Mouse (Mus musculus) spleen, embryonic (tissue): ENCODE data around the gene Trp53.

Experiments
- CTCF ChIA-PET: fragments of 350-600 bp; sonication (Branson Sonifier 250); formaldehyde crosslinking; loops from one replicate; lab custom pipeline; 2022; lab: Charles Lee

Trp53 gene

DNA sequence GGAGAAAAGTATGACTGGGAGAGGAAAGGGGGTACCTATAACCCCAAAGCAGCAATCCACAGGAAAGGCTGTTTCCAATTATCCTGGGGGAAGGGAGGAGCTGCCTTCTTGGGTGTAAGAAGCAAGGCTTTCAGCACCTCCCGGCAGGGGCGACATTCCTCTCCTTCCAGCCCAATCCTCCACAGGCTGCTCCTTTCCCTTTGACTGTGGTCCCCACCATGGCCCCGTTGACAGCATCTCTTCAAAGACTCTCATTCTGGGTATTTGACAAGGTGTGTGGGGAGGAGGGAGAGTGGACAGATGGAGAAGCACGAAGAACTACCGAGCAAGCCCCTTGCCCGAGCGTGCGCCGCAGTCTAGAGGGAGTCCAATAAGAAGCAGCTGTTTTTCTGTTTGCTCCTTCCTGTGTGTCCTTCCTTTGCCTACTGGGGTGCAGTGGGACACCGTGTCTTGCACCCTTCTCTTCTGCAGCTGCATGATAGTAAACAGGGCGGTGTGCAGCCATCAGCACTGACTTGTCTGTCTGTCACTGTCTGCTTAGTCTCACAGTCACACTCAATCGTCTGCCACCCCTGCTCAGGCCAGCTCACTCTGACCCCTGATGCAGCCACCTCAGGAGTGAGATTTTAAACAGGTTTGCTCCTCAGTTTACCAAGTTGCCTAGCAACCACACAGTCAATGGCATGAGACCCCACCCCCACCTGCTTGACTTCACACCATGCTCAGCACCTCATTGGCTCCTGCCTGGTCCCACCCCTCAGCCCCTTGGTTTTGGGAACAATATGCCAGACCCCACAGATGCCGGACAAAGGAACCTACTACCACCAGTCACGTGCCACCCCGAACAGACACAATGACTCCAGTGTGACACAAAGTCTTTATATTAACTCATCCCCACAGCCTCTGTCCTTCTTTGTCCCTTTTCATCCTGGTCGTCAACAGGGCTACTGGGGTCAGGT lies 19.0 kb upstream of the Trp53 start:
- CTCF ChIA-PET: no interaction called here

DNA sequence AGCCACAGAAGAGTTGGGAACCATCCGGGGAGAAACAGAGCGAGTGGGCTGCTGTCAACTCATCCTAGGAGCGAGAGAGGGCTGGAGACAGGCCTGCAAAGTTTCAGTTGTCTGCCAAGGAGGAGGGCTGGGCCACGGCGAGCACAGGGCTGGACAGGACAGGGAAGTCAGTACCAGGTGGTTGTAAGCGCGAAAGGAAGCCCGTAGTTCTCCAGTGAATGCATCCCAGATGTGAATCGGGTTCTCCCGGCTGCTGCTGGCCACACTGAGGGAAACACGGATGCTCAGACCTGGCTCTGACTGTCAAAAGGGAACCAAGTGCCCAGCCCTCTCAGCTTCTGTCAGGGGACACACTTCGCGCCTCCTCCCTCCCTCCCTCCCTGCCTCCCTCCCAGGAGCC lies 16.8 kb upstream of the Trp53 start:
- CTCF ChIA-PET: no interaction called here

DNA sequence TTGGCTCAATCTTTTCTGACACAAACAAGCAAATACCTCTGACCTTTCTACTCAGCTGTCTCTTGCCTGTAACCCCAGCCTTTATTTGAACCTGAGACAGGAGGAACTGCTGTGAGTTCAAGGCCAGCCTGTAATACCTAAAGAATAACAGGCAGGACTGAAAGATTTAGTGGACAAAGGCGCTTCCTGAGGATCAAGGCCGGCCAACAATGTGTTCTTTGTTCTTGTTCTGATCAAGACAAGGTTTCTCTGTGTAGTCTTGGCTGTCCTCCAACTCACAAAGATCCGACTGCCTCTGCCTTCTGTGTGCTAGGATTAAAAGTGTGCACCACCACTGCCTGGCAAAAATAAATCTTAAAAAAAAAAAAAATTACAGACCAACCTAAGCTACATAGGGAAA lies 15.8 kb upstream of the Trp53 start:
- CTCF ChIA-PET: no interaction called here

DNA sequence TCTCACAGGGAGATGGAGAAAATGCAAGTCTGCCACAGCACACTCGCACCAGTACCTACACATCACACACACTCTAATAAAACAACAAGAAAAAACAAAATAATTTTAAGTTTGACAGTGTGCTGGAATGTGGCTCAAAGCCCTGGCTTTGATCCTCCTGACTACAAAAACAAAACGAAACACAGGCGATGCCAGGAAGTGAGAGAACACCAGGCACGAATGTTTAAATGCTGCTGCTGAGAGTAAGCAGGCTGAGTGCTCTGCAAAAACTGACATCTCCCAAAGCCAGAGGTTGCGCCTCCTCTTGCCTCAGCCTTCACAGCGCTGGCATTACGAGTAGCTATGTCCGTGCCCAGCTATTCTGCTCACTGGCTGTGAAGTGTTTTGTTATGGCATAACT lies 15.0 kb upstream of the Trp53 start:
- CTCF ChIA-PET: no interaction called here

DNA sequence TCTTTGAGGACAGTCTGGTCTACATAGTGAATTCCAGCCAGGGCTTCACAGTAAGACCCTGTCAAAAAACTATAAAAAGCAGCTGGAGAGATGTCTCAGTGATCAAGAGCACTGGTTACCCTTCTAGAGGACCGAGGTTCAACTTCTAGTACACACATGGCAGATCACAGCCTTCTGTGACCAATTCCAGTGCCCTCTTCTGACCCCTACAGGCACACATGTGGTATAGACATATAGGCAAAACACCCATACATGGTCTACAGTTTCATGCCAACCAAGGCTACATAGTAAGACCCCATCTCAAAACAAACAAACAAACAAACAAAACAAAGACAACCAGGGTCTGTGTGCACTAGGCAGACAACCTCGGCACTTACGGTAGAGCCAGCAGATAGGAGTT lies 4.9 kb upstream of the Trp53 start:
- CTCF ChIA-PET: no interaction called here

DNA sequence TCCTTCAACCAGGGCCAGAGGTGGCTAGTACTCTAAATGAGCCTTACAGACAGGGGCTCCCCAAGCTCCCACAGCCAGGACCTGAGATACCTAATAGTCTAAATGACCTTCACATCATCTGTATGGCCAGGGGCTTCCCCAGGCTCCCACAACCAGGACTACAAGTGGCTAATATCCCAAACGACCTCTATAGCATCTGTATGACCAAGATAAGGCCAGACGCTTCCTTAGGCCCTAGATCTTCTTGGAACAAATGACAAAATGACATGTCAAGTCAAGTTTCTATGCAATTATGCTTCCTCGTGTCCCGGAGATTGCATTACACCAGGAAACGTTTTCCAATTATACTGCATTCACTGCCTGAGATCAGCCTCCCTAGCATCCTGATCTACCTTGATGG lies 3.9 kb upstream of the Trp53 start:
- CTCF ChIA-PET: interaction anchor here (0.6 kb wide), 1 partner anchor 22 kb away, joined by 6 read pairs; no protein-coding TSS in a partner anchor

DNA sequence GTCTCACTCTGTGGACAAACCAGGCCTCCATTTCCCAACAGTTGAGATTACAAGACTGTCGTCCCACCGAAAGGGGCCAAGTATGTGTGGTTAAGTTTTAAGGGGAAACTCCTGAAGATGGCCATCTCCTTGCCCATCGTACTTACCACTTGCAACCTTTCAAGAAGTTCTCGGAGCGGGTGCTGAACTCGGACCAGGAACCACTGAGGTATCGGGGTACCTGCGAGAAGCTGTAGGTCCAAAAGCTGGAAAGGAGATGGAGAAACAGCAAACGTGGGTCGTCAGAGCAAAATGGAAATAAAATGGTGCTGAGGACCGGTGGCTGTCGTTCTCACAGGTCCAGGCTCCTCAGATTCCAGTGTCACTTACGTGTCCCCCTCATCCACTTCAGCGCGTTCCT lies 1.9 kb upstream of the Trp53 start:
- CTCF ChIA-PET: no interaction called here

DNA sequence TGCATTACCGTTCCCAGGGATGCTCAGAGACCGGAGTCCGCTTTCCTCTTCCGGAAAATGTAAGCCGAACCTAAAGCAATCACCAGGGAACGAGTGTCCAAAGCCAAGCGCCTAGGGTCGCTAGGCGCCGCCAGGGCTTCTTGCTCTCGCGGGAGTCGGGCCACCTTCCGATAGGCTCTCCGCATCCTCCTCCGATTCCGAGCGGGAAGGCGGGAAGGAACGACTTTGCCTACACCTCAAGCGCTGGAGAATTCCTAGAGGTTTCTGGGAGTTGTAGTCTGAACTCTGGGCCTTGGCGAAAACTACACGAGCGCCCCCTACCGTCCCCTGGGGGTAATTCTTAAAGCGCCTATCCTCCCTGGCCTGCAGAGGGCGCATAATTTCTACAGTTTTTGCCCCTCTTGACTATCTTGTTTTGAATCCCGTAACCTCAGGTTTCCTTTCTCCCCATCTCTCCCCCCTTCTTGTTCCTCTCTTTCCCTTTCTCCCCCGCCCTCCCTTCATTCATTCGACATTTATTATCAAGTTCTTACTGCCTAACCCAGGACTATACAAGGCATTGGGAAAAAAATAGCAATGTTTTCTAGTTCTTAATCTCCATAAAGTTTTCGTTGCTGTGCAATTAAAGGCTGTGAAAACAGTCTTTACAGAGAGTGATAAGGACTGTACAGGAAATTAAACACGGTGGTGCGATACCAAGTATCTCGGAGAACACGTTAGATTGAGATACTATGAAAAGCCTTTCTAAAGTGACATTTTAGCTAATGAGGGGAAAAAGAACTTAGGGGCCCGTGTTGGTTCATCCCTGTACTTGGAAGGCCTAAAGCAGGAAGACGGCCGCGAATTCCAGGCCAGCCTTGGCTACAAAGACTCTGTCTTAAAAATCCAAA lies 786 bp upstream of the Trp53 start:
- CTCF ChIA-PET: no interaction called here

DNA sequence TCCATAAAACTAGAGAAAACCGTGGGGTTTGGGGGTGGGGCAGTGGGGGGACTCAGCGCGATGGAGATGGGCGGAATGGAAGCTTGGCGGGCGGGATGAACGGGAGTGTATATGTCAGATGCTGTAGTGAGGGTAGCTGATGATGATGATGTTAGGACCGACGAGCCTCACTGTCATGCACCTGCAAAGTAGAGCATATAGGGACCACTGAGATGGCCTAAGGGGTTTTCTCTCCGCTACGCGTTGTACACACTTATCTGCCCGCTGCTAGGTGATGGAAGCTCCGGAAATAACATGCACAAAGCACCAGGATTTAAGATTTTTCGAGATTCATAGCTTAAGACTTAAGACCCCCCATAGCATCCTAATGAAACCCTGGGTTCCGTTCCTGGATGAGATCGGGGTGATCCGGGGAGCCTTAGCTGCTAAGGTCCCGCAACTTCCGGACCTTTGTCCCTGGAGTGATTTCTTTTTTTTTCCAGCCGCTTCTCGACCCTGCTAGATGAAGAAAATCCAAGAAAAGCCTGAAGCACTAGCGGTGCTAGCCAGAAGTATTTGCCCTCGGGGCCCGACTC lies 500 bp downstream of the Trp53 start:
- CTCF ChIA-PET: no interaction called here

DNA sequence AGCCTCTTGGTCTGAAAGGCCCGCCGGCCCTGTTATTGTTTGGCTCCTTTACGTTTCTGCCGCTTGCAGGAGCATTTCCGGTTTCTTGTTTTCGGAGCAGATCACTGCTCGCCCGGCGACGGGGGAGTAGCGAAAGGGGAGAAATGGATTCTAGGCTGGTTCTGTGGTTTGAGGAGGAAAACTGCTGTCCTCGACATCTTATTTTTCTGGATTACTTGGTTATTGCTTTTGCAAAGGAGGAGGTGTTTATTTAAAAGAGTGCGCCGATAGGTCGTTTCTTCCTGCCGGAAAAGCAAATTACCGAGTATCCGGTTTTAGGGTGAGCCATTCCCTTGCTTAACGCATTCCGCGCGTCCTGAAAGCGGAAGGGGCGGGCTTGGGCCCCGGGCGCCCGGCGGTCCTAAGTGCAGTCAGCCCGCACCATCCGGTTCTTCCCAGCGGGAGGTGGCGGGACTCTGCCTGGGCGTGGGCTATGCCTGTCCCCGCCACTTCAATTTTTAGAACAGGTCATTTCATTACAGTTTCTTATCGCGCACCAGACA lies 1.1 kb downstream of the Trp53 start:
- CTCF ChIA-PET: interaction anchor here (0.7 kb wide), 1 partner anchor 56 kb away, joined by 8 read pairs; no protein-coding TSS in a partner anchor

DNA sequence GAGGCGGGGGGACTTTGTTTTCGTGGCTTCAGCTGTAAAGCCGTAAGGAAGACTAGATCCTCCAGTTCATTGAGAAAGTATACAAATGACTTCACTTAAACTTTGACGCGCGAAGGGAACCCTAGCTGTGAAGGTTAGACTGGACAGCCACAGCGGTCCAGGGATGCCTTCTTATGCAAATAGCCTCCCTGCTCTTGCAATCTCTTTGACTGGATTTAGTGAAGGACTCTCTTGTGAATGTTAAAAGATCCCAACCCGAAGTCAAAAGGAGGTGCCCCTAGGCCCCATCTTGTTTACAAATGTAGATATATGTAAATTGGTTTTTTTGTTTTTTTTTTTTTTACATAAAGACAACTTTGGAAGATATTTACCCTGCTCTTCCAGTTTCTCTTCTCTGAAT lies 1.7 kb downstream of the Trp53 start:
- CTCF ChIA-PET: interaction anchor here (0.7 kb wide), 2 partner anchors 55 to 365 kb away, joined by 5 to 8 read pairs; no protein-coding TSS in a partner anchor

DNA sequence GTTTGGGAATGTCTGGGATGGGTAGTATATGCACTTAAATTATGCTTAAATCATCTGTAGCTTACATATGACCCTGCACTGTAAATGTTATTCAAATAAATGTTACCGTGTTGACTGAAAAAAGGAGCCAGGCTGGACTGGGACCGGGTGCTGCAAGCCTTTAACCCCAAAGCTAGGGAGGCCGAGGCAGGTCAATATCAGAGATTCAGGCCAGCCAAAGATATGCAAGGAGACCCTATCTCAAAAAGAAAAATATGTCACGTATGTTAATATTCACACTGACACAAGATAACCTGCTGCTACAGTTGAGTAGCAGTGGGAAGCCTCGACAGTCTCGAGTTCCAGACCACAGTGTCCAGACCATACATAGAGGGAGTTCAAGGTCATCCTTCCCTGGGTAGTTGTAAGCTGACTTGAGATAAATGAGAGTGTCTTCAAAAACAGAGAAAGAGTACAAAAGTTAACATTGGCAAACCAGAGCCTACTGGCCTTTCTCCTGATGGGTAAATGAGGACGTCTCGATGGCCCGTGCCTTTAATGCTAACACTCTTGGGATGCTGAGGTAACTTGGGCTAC lies 2.2 kb downstream of the Trp53 start:
- CTCF ChIA-PET: interaction anchor here (0.7 kb wide), 1 partner anchor 365 kb away, joined by 5 read pairs; no protein-coding TSS in a partner anchor

DNA sequence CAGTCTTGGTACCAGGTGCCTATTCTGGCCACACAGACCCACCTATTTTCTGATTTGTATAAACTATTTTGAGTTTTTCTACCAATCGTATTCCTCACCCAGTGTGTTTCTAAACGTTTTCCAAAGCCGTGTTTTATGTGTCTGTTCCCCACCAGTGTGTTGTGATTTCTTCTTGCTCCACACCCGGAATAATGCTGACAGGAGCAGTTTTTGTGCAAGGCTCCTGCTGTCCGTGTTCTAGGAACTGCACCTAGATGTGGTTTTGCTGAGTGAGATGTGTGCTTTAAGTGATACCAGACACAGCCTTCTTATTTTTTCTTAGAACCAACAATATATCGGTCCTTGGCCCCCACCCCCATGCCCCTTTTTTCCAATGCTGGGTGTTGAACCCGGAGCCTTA lies 3.8 kb downstream of the Trp53 start:
- CTCF ChIA-PET: no interaction called here

DNA sequence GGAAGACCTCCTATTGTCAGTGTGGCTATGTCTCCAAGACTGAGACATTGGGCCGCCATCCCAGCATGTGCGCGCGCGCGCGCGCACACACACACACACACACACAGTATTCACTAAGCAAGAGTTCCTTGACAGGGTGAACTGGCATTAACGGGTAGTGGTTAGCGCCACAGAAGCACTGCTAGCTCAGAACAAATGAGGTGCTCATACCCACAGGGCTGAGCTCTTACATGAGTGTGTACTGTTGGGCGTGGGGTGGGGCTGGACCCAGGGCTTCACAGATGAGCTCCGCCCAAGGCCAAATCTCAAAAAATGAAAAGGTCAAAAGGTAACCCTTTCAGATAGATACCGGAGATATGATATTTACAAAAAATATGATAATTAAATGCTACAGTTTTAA lies 4.8 kb downstream of the Trp53 start:
- CTCF ChIA-PET: no interaction called here

DNA sequence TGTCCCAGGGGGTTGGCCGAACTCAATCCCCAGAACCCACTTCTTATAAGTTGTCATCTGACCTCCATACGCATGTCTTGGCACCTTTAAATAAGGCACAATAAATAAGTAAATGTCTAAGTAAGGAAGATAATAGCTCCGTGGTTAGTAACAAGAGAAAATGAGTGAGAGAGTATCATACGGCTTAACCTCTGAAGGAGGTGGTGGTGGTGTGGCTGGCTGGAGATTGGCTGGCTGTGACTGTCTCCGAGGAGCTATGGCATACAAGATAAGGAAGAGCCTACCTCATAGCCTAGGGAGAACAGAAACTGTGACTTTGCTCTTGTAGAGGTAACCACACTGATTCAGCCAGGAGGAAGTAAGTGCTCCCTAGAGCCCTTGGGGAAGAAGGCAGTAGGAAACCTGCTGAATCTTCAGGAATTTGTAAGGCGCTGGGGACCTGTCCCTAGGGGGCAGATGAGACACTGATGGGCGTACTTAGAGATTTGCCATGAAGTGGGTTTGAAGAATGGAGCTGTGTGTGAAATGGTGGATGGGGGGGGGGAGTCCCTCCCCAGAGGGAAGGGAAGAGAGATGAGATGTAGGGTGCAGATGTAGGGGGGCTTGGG lies 5.7 kb downstream of the Trp53 start:
- CTCF ChIA-PET: no interaction called here

DNA sequence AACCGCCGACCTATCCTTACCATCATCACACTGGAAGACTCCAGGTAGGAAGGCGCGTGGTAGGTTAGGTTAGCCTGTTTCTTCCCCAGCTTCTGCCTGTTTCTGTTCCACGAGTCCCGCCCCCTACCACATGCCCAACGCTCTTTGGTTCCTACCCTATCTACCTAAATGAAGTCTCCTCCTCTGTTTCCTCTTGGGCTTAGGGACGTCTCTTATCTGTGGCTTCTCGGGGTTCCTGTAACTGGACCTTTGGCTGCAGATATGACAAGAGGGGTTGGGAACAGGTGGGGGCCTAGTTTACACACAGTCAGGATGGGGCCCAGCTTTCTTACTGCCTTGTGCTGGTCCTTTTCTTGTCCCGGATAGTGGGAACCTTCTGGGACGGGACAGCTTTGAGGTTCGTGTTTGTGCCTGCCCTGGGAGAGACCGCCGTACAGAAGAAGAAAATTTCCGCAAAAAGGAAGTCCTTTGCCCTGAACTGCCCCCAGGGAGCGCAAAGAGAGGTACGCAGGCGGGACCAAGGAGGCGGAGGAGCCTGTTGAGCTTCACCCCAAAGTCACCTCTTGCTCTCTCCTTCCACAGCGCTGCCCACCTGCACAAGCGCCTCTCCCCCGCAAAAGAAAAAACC lies 9.2 kb downstream of the Trp53 start:
- CTCF ChIA-PET: no interaction called here

DNA sequence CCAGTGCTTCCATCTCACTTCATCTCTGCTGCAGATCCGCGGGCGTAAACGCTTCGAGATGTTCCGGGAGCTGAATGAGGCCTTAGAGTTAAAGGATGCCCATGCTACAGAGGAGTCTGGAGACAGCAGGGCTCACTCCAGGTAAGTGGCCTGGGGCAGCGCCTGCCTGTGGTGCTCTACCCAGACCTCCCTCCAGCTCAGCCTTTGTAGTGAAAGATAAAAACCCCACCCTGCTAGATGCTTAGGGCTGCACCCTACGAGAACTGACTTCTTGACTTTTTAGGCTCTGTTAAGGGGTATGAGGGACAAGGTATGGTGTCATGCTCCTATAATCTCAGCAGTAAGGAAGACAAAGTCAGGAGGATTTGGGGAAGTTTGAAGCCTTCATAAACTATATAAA lies 10.5 kb downstream of the Trp53 start:
- CTCF ChIA-PET: no interaction called here

DNA sequence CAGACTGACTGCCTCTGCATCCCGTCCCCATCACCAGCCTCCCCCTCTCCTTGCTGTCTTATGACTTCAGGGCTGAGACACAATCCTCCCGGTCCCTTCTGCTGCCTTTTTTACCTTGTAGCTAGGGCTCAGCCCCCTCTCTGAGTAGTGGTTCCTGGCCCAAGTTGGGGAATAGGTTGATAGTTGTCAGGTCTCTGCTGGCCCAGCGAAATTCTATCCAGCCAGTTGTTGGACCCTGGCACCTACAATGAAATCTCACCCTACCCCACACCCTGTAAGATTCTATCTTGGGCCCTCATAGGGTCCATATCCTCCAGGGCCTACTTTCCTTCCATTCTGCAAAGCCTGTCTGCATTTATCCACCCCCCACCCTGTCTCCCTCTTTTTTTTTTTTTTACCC lies 11.3 kb downstream of the Trp53 start:
- CTCF ChIA-PET: no interaction called here

DNA sequence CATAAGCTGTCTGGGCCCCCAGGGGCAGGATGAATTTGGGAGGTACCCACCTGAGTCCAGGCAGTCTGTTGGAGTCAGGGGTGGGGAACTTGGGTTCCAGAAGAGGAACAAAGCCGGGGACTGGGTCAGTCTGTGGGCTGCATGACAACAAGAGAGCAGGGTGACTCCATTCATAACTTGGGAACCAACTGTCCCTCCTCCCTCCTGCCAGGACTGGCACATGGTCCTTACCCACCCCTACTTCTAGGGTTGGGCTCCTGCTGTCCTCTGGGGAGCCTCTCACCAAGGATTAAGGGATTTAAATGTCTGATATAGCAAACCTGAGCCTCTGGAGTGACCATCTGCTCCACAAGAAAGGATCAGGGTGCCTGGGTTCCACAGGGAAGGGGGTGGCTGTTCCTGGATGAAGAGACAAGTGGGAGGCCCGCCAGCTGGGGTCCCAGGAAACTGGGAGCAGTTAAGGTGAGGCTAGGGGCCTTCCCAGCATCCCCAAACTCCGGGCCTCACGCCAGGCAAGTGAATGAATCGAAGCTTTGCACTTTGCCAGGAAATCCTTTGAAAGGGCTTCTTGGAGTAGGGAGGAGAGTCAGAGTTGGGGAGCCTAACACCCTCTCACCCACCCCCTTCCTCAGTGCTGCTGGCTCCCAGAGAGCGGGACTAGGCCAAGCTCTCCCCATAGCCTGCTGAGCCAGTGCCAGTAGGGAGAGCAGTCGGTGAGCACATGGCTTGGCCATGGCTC lies 11.9 kb downstream of the Trp53 start:
- CTCF ChIA-PET: interaction anchor here (0.6 kb wide), 1 partner anchor 22 kb away, joined by 8 read pairs; no protein-coding TSS in a partner anchor

DNA sequence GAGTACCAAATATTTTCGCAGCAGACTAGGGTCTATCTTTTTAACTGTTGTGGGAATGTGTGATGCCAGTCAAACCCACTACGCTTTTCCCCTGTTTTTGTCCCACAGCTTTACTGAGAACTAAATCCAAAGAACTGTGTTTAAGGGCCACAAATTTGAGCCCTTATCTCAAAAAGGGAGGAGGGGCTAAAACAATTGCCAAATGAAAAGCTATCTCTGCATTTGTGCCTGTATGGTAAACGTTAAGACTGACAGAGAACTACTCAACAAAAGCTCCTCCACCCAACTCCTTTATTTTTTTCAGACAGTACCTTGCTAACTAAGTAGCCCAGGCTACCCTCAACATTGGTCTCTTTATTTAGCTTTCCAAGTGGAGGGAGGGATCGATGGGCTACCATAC lies 12.6 kb downstream of the Trp53 start:
- CTCF ChIA-PET: interaction anchor here (1.1 kb wide), 1 partner anchor 35 kb away, joined by 4 read pairs; no protein-coding TSS in a partner anchor
